Mouse (Mus musculus) splenic B cell, adult 2 months (primary cell): ENCODE data around the gene Gm28372.

ENCODE experiments used
- DNase-seq: peaks from one replicate; pipeline ENCODE4 v3.0.0-alpha.2; 2011; ENCODE audit warnings: low read depth, low spot score
- H3K27me3 ChIP-seq: 2 replicates; pipeline ENCODE4 v1.6.1; 2012; ENCODE audit warnings: mild to moderate bottlenecking, low read length, moderate library complexity, mixed read lengths; ENCODE audit not compliant: control insufficient read depth, poor library complexity, insufficient read depth, severe bottlenecking
- H3K36me3 ChIP-seq: 2 replicates; pipeline ENCODE4 v1.6.1; 2012; ENCODE audit warnings: mild to moderate bottlenecking, low read length, moderate library complexity, mixed read lengths; ENCODE audit not compliant: control insufficient read depth, poor library complexity, insufficient read depth, severe bottlenecking

Gene Gm28372

GRCm38 (mm10) chr2:130397186-130397985 lies 7.7 kb upstream of the Gm28372 start, which contains the start of gene Cpxm1:
Gene Cpxm1, minus strand, starts transcription at chr2:130397574.
- DNase-seq = no peak
- Histone ChIP-seq H3K27me3 (no peaks in the 10 kb centered on the region), H3K36me3 (no peaks in the 10 kb centered on the region)

- H3K36me3 ChIP-seq = no peaks in the 10 kb centered on the region
- no peaks in the 10 kb centered on the region for H3K27me3 ChIP-seq
- no peak for DNase-seq
These were observed 6.9 kb upstream of the Gm28372 start for GRCm38 (mm10) chr2:130398091-130398490.

- no peak for DNase-seq
- no peaks in the 10 kb centered on the region for H3K36me3 ChIP-seq
- no peaks in the 10 kb centered on the region for H3K27me3 ChIP-seq
These were observed 5.0 kb upstream of the Gm28372 start for GRCm38 (mm10) chr2:130400046-130400445.

GRCm38 (mm10) chr2:130401891-130402290 lies 3.1 kb upstream of the Gm28372 start:
- Histone ChIP-seq H3K36me3 (no peaks in the 10 kb centered on the region), H3K27me3 (no peaks in the 10 kb centered on the region)
- no peak for DNase-seq

- DNase-seq = no peak
These were observed 1.1 kb downstream of the Gm28372 start, which contains the start of gene Tmem239 for GRCm38 (mm10) chr2:130406178-130406577. Gene Tmem239, plus strand, starts transcription at chr2:130406478.

GRCm38 (mm10) chr2:130408194-130408593 lies 3.2 kb downstream of the Gm28372 start:
- Histone ChIP-seq H3K36me3 (no peaks in the 10 kb centered on the region), H3K27me3 (no peaks in the 10 kb centered on the region)
- no peak for DNase-seq

More at GRCm38 (mm10) chr2:130406178-130406577, 1.1 kb downstream of the Gm28372 start, which contains the start of gene Tmem239:
- Histone ChIP-seq H3K36me3 (no peaks in the 10 kb centered on the region), H3K27me3 (no peaks in the 10 kb centered on the region)

- Histone ChIP-seq H3K27me3 (no peaks in the 10 kb centered on the region), H3K36me3 (no peaks in the 10 kb centered on the region)
- peak; percentile 73 for DNase-seq
These were observed 6.8 kb downstream of the Gm28372 start for GRCm38 (mm10) chr2:130411558-130412495.

- H3K36me3 ChIP-seq = no peaks in the 10 kb centered on the region
These were observed 7.7 kb downstream of the Gm28372 start for GRCm38 (mm10) chr2:130412775-130413174.

GRCm38 (mm10) chr2:130414094-130414856 lies 9.2 kb downstream of the Gm28372 start:
- no peaks in the 10 kb centered on the region for H3K27me3 ChIP-seq
- DNase-seq = peak; percentile 35
- peaks cover 2% of the 10 kb centered on the region; the same call in 1 of the 2 replicates for H3K36me3 ChIP-seq

More at GRCm38 (mm10) chr2:130412775-130413174, 7.7 kb downstream of the Gm28372 start:
- DNase-seq = no peak
- H3K27me3 ChIP-seq = no peaks in the 10 kb centered on the region

GRCm38 (mm10) chr2:130421781-130422620 lies 17.0 kb downstream of the Gm28372 start:
- H3K27me3 ChIP-seq = no peaks in the 10 kb centered on the region
- H3K36me3 ChIP-seq = peaks cover 2% of the 10 kb centered on the region; the same call in 1 of the 2 replicates
- no peak for DNase-seq

- no peaks in the 10 kb centered on the region for H3K27me3 ChIP-seq
- peak; percentile 82 for DNase-seq
- peaks cover 2% of the 10 kb centered on the region; the same call in 1 of the 2 replicates for H3K36me3 ChIP-seq
These were observed 18.5 kb downstream of the Gm28372 start for GRCm38 (mm10) chr2:130423397-130424125.

- Histone ChIP-seq H3K27me3 (no peaks in the 10 kb centered on the region), H3K36me3 (no peaks in the 10 kb centered on the region)
- peak; percentile 93 for DNase-seq
These were observed 19.3 kb downstream of the Gm28372 start, which contains the start of the genes Vps16 and Pced1a for GRCm38 (mm10) chr2:130424126-130424853. Gene Vps16, plus strand, starts transcription at chr2:130424339. Gene Pced1a, minus strand, starts transcription at chr2:130424701.
